Mouse (Mus musculus) CH12.LX (cell line): ENCODE data around the gene Dusp14. TPM values are rescaled to one million over a fixed set of nuclear protein-coding genes. Genes with fewer than 3 reads are reported as not detected.

Experiments
- DNase-seq: peaks from one replicate; pipeline ENCODE4 v3.0.0-alpha.2; 2013; ENCODE audit errors: extremely low read depth
- H3K27ac ChIP-seq: 2 replicates; pipeline ENCODE4 v1.5.1; 2012; ENCODE audit warnings: low read depth, mild to moderate bottlenecking, control low read depth, moderate library complexity; ENCODE audit not compliant: insufficient read depth
- H3K27me3 ChIP-seq: replicated peaks from 2 replicates; pipeline ENCODE3; 2012; ENCODE audit warnings: inconsistent platforms
- H3K36me3 ChIP-seq, 2 experiments: replicated peaks in 1 of 2; 2 replicates each; pipeline versions ENCODE3 to v1.6.1; 2012; ENCODE audit warnings: inconsistent platforms in 1 of 2, low read length in 1 of 2, mild to moderate bottlenecking in 1 of 2, mixed read lengths in 1 of 2, moderate library complexity in 1 of 2; ENCODE audit not compliant: control insufficient read depth in 1 of 2, insufficient read depth in 1 of 2
- H3K4me1 ChIP-seq, 2 experiments: 2 replicates each; pipeline ENCODE4 v1.6.1; 2012; ENCODE audit warnings: inconsistent platforms in 1 of 2, moderate library complexity in 1 of 2; ENCODE audit not compliant: insufficient read depth in 2 of 2, control insufficient read depth in 1 of 2
- H3K4me2 ChIP-seq: 2 replicates; pipeline ENCODE4 v1.6.1; 2012; ENCODE audit warnings: low read depth, mild to moderate bottlenecking, control low read depth; ENCODE audit not compliant: poor library complexity, insufficient read depth, severe bottlenecking
- H3K4me3 ChIP-seq, 3 experiments: fragments of 150-350 bp in 1 of 3; sonication (generic) in 1 of 3; replicated peaks in 1 of 3; 2 replicates each; pipeline versions ENCODE3 to v1.5.1; 2011 to 2012; ENCODE audit warnings: low read depth in 2 of 3, low read length in 2 of 3, mild to moderate bottlenecking in 2 of 3, moderate library complexity in 2 of 3, control low read depth in 1 of 3, improper control_type of control experiment in 1 of 3, inconsistent platforms in 1 of 3, mixed read lengths in 1 of 3; ENCODE audit not compliant: poor library complexity in 1 of 3
- H3K79me2 ChIP-seq: replicated peaks from 2 replicates; pipeline ENCODE4 v1.6.1; 2012; ENCODE audit warnings: mild to moderate bottlenecking, moderate library complexity; ENCODE audit not compliant: control insufficient read depth, poor library complexity, insufficient read depth, severe bottlenecking; ENCODE audit errors: extremely low read depth
- H3K9ac ChIP-seq: 2 replicates; pipeline ENCODE4 v1.6.1; 2012; ENCODE audit warnings: low read depth, mild to moderate bottlenecking, control low read depth, moderate library complexity; ENCODE audit not compliant: insufficient read depth
- H3K9me3 ChIP-seq: replicated peaks from 2 replicates; pipeline ENCODE3; 2012; ENCODE audit warnings: low read length, inconsistent platforms, mixed read lengths
- BHLHE40 ChIP-seq: IDR thresholded peaks from 2 replicates; pipeline ENCODE4 v1.6.1; 2011; ENCODE audit warnings: mild to moderate bottlenecking, low read depth, low read length, improper control_type of control experiment
- CTCF ChIP-seq, 2 experiments: IDR thresholded peaks in 1 of 2; conservative IDR thresholded peaks in 1 of 2; 2 replicates each; pipeline ENCODE4 v1.5.1; 2011 to 2012; ENCODE audit warnings: low read depth in 2 of 2, low read length in 2 of 2, improper control_type of control experiment in 1 of 2, inconsistent platforms in 1 of 2, mild to moderate bottlenecking in 1 of 2, moderate library complexity in 1 of 2
- ELF1 ChIP-seq: IDR thresholded peaks from 2 replicates; pipeline ENCODE4 v1.6.1; 2014; ENCODE audit warnings: low read depth, mild to moderate bottlenecking, inconsistent platforms, low read length, improper control_type of control experiment
- ETS1 ChIP-seq: conservative IDR thresholded peaks from 2 replicates; pipeline ENCODE4 v1.6.1; 2012; ENCODE audit warnings: low read depth, mild to moderate bottlenecking, inconsistent platforms, low read length, improper control_type of control experiment, moderate library complexity
- HCFC1 ChIP-seq: IDR thresholded peaks from 2 replicates; pipeline ENCODE4 v1.6.1; 2012; ENCODE audit warnings: low read depth, mild to moderate bottlenecking, inconsistent platforms, low read length, improper control_type of control experiment
- KAT2A ChIP-seq: IDR thresholded peaks from 2 replicates; pipeline ENCODE4 v1.6.1; 2012; ENCODE audit warnings: low read length, improper control_type of control experiment, inconsistent platforms; ENCODE audit not compliant: insufficient replicate concordance
- MAZ ChIP-seq: IDR thresholded peaks from 2 replicates; pipeline ENCODE4 v1.6.1; 2012; ENCODE audit warnings: low read depth, mild to moderate bottlenecking, inconsistent platforms, low read length, improper control_type of control experiment, moderate library complexity
- MEF2A ChIP-seq: IDR thresholded peaks from 2 replicates; pipeline ENCODE4 v1.6.1; 2014; ENCODE audit warnings: low read depth, mild to moderate bottlenecking, inconsistent platforms, low read length, improper control_type of control experiment, borderline replicate concordance
- MXI1 ChIP-seq: IDR thresholded peaks from 2 replicates; pipeline ENCODE4 v1.6.1; 2011; ENCODE audit warnings: mild to moderate bottlenecking, low read depth, low read length, improper control_type of control experiment
- MYC ChIP-seq: IDR thresholded peaks from 2 replicates; pipeline ENCODE4 v1.6.1; 2011; ENCODE audit warnings: low read depth, mild to moderate bottlenecking, improper control_type of control experiment, low read length
- RAD21 ChIP-seq: IDR thresholded peaks from 2 replicates; pipeline ENCODE4 v1.6.1; 2011; ENCODE audit warnings: low read depth, mild to moderate bottlenecking, low read length, improper control_type of control experiment, moderate library complexity
- SIN3A ChIP-seq: IDR thresholded peaks from 2 replicates; pipeline ENCODE4 v1.6.1; 2012; ENCODE audit warnings: low read length, improper control_type of control experiment, inconsistent platforms
- TCF12 ChIP-seq: IDR thresholded peaks from 2 replicates; pipeline ENCODE4 v1.6.1; 2014; ENCODE audit warnings: low read depth, mild to moderate bottlenecking, inconsistent platforms, low read length, improper control_type of control experiment
- UBTF ChIP-seq: IDR thresholded peaks from 2 replicates; pipeline ENCODE4 v1.6.1; 2012; ENCODE audit warnings: low read depth, mild to moderate bottlenecking, inconsistent platforms, low read length, improper control_type of control experiment, moderate library complexity
- dilution Hi-C: fragments of 300-500 bp; cut with MboI; formaldehyde crosslinking; loops from 2 replicates; pipeline ENCODE4 v1.14.3; 2020; ENCODE audit warnings: low sequenced_read_pairs; ENCODE audit not compliant: extremely low pct_unique_long_range_greater_than_20kb, extremely low pct_ligation_motif_present
- in situ Hi-C: fragments of 300-500 bp; cut with MboI; formaldehyde crosslinking; loops from 3 replicates; pipeline ENCODE4 v1.14.3; 2019; ENCODE audit warnings: low sequenced_read_pairs, low pct_ligation_motif_present, low pct_unique_long_range_greater_than_20kb, mixed read lengths
- polyA plus RNA-seq: library from polyadenylated mRNA; unstranded; fragments of >175 nt; gene quantifications from 2 replicates; pipeline ENCODE4 v1.2.1, GENCODE M21; 2012; ENCODE audit warnings: low read depth; ENCODE audit not compliant: insufficient read length
- total RNA-seq, 2 experiments: library from RNA; depleted of rRNA; stranded (reverse); fragments of 300-350 nt in 1 of 2; fragments of >200 nt in 1 of 2; gene quantifications; 2 replicates each; pipeline ENCODE4 v1.2.3; 2012 to 2014

Gene Dusp14
- total and polyA plus RNA-seq, 3 experiments, result 52.7 to 127 (median 124) TPM

DNA sequence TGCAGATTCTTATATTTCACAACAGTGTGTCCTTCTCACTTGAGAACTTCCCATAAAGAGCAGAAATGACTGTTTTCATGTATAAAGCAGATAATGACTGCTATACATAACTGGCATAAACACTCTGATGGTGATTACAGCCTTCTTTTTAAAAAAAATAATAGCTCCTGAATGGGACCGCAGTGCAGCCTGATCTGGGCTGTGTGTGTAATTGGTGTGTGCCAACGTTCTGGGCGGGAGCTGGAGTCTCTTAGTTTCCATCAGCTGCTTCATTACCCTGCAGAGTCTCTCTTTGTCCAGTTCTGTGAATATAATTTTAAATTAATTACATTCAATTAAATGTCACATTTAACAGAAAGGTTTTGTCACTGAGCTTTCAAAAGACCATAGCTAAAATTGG lies 70.1 kb downstream of the Dusp14 start:
- Histone ChIP-seq H3K4me3 (no peak overlapping the region), H3K27ac (no peak overlapping the region), H3K9me3 (no peaks in the 10 kb centered on the region), H3K79me2 (no peaks in the 10 kb centered on the region), H3K36me3 (peaks cover 61 to 80% of the 10 kb centered on the region in 2 experiments), H3K9ac (no peak overlapping the region), H3K4me2 (no peak overlapping the region), H3K4me1 (peaks cover 0 to 4% of the 10 kb centered on the region in 2 experiments; a peak in 1 of 4 replicates), H3K27me3 (no peaks in the 10 kb centered on the region)
- dilution Hi-C loops (no loop called here), in situ Hi-C loops (no loop called here)
- TF ChIP-seq ELF1 (no peak), MXI1 (no peak), ETS1 (no peak), HCFC1 (no peak), KAT2A (no peak), MEF2A (no peak), BHLHE40 (no peak), UBTF (no peak), SIN3A (no peak), MYC (no peak), TCF12 (no peak), MAZ (no peak), RAD21 (no peak), CTCF (conservative IDR thresholded peaks at IDR 0.05 in 1 of 2, IDR thresholded peaks at IDR 0.05 in 1 of 2; ENCODE audit: low read depth in 2 of 2, low read length in 2 of 2) (no peak)
- no peak for DNase-seq

Other genes with a start within 250 kb of the Dusp14 start
- gene Hnf1b, start 219.2 kb downstream of the Dusp14 start, total RNA-seq (2012; rRNA removed), result 0.25 and 0.42 TPM in 2 replicates
- gene Hnf1b, start 219.2 kb downstream of the Dusp14 start, total RNA-seq (2014; rRNA removed), result 0.11 TPM in 1 of 2 replicates, not detected in the other
- gene Hnf1b, start 219.2 kb downstream of the Dusp14 start, polyA plus RNA-seq, result 3.0 and 3.2 TPM in 2 replicates
- gene Ddx52, start 127.2 kb downstream of the Dusp14 start, total RNA-seq (2012; rRNA removed), result 54.2 and 64.5 TPM in 2 replicates
- gene Ddx52, start 127.2 kb downstream of the Dusp14 start, total RNA-seq (2014; rRNA removed), result 104 and 132 TPM in 2 replicates
- 93.7 and 102 TPM in 2 replicates for gene Ddx52, start 127.2 kb downstream of the Dusp14 start, polyA plus RNA-seq
- gene Synrg, start 104.8 kb downstream of the Dusp14 start, total RNA-seq (2012; rRNA removed), result 13.3 and 15.8 TPM in 2 replicates
- gene Synrg, start 104.8 kb downstream of the Dusp14 start, total RNA-seq (2014; rRNA removed), result 8.2 and 9.5 TPM in 2 replicates
- gene Synrg, start 104.8 kb downstream of the Dusp14 start, polyA plus RNA-seq, result 21.3 and 25.2 TPM in 2 replicates
- 37.5 and 40.8 TPM in 2 replicates for gene Tada2a, start 60.3 kb upstream of the Dusp14 start, total RNA-seq (2012; rRNA removed)
- 33.1 and 34.1 TPM in 2 replicates for gene Tada2a, start 60.3 kb upstream of the Dusp14 start, total RNA-seq (2014; rRNA removed)
- 59.5 and 66.1 TPM in 2 replicates for gene Tada2a, start 60.3 kb upstream of the Dusp14 start, polyA plus RNA-seq
- gene Acaca, start 60.4 kb upstream of the Dusp14 start, total RNA-seq (2012; rRNA removed), result 61.7 and 76.5 TPM in 2 replicates
- gene Acaca, start 60.4 kb upstream of the Dusp14 start, total RNA-seq (2014; rRNA removed), result 35.0 and 36.9 TPM in 2 replicates
- gene Acaca, start 60.4 kb upstream of the Dusp14 start, polyA plus RNA-seq, result 53.5 and 62.6 TPM in 2 replicates
- gene Gm11437, start 98.2 kb upstream of the Dusp14 start, total RNA-seq (2012; rRNA removed), result not detected in 2 replicates
- gene Gm11437, start 98.2 kb upstream of the Dusp14 start, total RNA-seq (2014; rRNA removed), result not detected in 2 replicates
- not detected in 2 replicates for gene Gm11437, start 98.2 kb upstream of the Dusp14 start, polyA plus RNA-seq